Mouse (Mus musculus) neural tube, postnatal 0 days (tissue): ENCODE measurements around the gene Ecd. TPM values are rescaled to one million over a fixed set of nuclear protein-coding genes. Genes with fewer than 3 reads are reported as not detected.

Experiments
- polyA plus RNA-seq: library from polyadenylated mRNA; unstranded; fragments of >200 nt; fragmentation: Nextera tagmentation; extraction: Ambion mirVana; gene quantifications from 2 replicates; pipeline ENCODE4 v1.2.1, GENCODE M21; 2015

Ecd gene
- 33.9 and 37.1 TPM in 2 replicates for polyA plus RNA-seq

GRCm38 (mm10) chr14:20347991-20348541 is at the start of gene Ecd, which contains the start of gene Fam149b:
Ecd (minus strand) TSS chr14:20348121.
Fam149b (plus strand) TSS chr14:20348162.

GRCm38 (mm10) chr14:20393205-20393913 is 45.4 kb upstream of the Ecd start, which contains the start of gene Mrps16:
Mrps16 (minus strand) TSS chr14:20393634.

GRCm38 (mm10) chr14:20388441-20389129 is 40.7 kb upstream of the Ecd start, which contains the start of gene Dnajc9:
Dnajc9 (minus strand) TSS chr14:20388910.

GRCm38 (mm10) chr14:20294117-20294892 is 53.6 kb downstream of the Ecd start, which contains the start of gene Nudt13:
Nudt13 (plus strand) TSS chr14:20294697.

Other genes with a start within 250 kb of the Ecd start
- gene Saysd1, start 209.6 kb downstream of the Ecd start, polyA plus RNA-seq = 11.4 and 14.0 TPM in 2 replicates
- gene Kcnk5, start 166.3 kb downstream of the Ecd start, polyA plus RNA-seq = 1.3 and 1.9 TPM in 2 replicates
- not detected in 2 replicates for gene Kcnk16, start 78.9 kb downstream of the Ecd start, polyA plus RNA-seq
- 11.2 and 13.5 TPM in 2 replicates for gene Nudt13, start 53.4 kb downstream of the Ecd start, polyA plus RNA-seq
- 26.9 and 29.1 TPM in 2 replicates for gene Fam149b, start within 50 bp of the Ecd start, polyA plus RNA-seq
- 89.9 and 96.9 TPM in 2 replicates for gene Dnajc9, start 40.8 kb upstream of the Ecd start, polyA plus RNA-seq
- gene Mrps16, start 45.5 kb upstream of the Ecd start, polyA plus RNA-seq = 81.4 and 87.8 TPM in 2 replicates
- gene Cfap70, start 104.1 kb upstream of the Ecd start, polyA plus RNA-seq = 1.8 and 2.2 TPM in 2 replicates
- 22.8 and 24.9 TPM in 2 replicates for gene Anxa7, start 132.0 kb upstream of the Ecd start, polyA plus RNA-seq
- 0.15 and 0.33 TPM in 2 replicates for gene Mss51, start 148.8 kb upstream of the Ecd start, polyA plus RNA-seq
- gene Ppp3cb, start 198.5 kb upstream of the Ecd start, polyA plus RNA-seq = 100 and 111 TPM in 2 replicates